Mouse (Mus musculus) MEL (cell line): ENCODE results near the gene Gtf3a. TPM values are rescaled to one million over a fixed set of nuclear protein-coding genes. Genes with fewer than 3 reads are reported as not detected.

Source experiments
- DNase-seq: peaks from one replicate; pipeline ENCODE4 v3.0.0; 2011; ENCODE audit warnings: low read depth, low spot score
- H3K27ac ChIP-seq: 2 replicates; pipeline ENCODE4 v1.5.1; 2012; ENCODE audit warnings: low read depth, mild to moderate bottlenecking, control low read depth, low read length, moderate library complexity; ENCODE audit not compliant: control insufficient read depth
- H3K27me3 ChIP-seq, 2 experiments: fragments of 150-350 bp in 1 of 2; sonication (generic) in 1 of 2; 2 replicates each; pipeline ENCODE4 v1.6.1; 2012; ENCODE audit warnings: low read length in 2 of 2, mild to moderate bottlenecking in 2 of 2, improper control_type of control experiment in 1 of 2, moderate library complexity in 1 of 2; ENCODE audit not compliant: insufficient read depth in 2 of 2, control insufficient read depth in 1 of 2
- H3K36me3 ChIP-seq, 2 experiments: 2 replicates each; pipeline ENCODE4 v1.6.1; 2012 to 2014; ENCODE audit warnings: low read length in 2 of 2, improper control_type of control experiment in 1 of 2, inconsistent platforms in 1 of 2, mild to moderate bottlenecking in 1 of 2; ENCODE audit not compliant: insufficient read depth in 2 of 2, control insufficient read depth in 1 of 2
- H3K4me1 ChIP-seq, 2 experiments: fragments of 150-350 bp in 1 of 2; sonication (generic) in 1 of 2; 2 replicates each; pipeline ENCODE4 v1.6.1; 2012; ENCODE audit warnings: low read length in 2 of 2, improper control_type of control experiment in 1 of 2, mild to moderate bottlenecking in 1 of 2; ENCODE audit not compliant: insufficient read depth in 2 of 2, control insufficient read depth in 1 of 2
- H3K4me3 ChIP-seq, 2 experiments: fragments of 150-350 bp in 1 of 2; sonication (generic) in 1 of 2; 2 replicates each; pipeline ENCODE4 v1.5.1; 2012; ENCODE audit warnings: low read depth in 2 of 2, low read length in 2 of 2, mild to moderate bottlenecking in 2 of 2, moderate library complexity in 2 of 2, control low read depth in 1 of 2, improper control_type of control experiment in 1 of 2; ENCODE audit not compliant: control insufficient read depth in 1 of 2, insufficient read depth in 1 of 2
- H3K79me2 ChIP-seq: 2 replicates; pipeline ENCODE4 v1.6.1; 2012; ENCODE audit warnings: mild to moderate bottlenecking, low read length, moderate library complexity; ENCODE audit not compliant: control insufficient read depth, poor library complexity, insufficient read depth
- H3K9ac ChIP-seq: 2 replicates; pipeline ENCODE4 v1.6.1; 2012; ENCODE audit warnings: low read depth, mild to moderate bottlenecking, control low read depth, low read length, moderate library complexity; ENCODE audit not compliant: control insufficient read depth, poor library complexity, severe bottlenecking
- H3K9me3 ChIP-seq: fragments of 150-350 bp; sonication (generic); replicated peaks from 2 replicates; pipeline ENCODE4 v1.6.1; 2012; ENCODE audit warnings: mild to moderate bottlenecking, low read length, improper control_type of control experiment, moderate library complexity; ENCODE audit not compliant: insufficient read depth
- BHLHE40 ChIP-seq: IDR thresholded peaks from 2 replicates; pipeline ENCODE4 v1.6.1; 2012; ENCODE audit warnings: low read depth, mild to moderate bottlenecking, inconsistent platforms, low read length, improper control_type of control experiment, borderline replicate concordance
- CHD1 ChIP-seq: IDR thresholded peaks from 2 replicates; pipeline ENCODE4 v1.6.1; 2012; ENCODE audit warnings: low read depth, mild to moderate bottlenecking, inconsistent platforms, low read length, improper control_type of control experiment
- CHD2 ChIP-seq: IDR thresholded peaks from 2 replicates; pipeline ENCODE4 v1.6.1; 2011; ENCODE audit warnings: low read length, improper control_type of control experiment
- CTCF ChIP-seq, 3 experiments: IDR thresholded peaks in 2 of 3; conservative IDR thresholded peaks in 1 of 3; 2 replicates each; pipeline ENCODE4 v1.5.1; 2011 to 2012; ENCODE audit warnings: low read length in 3 of 3, low read depth in 2 of 3, mild to moderate bottlenecking in 2 of 3, improper control_type of control experiment in 1 of 3, inconsistent platforms in 1 of 3, mixed read lengths in 1 of 3, moderate library complexity in 1 of 3; ENCODE audit not compliant: control insufficient read depth in 1 of 3, insufficient read depth in 1 of 3, poor library complexity in 1 of 3, severe bottlenecking in 1 of 3
- E2F4 ChIP-seq: IDR thresholded peaks from 2 replicates; pipeline ENCODE4 v1.6.1; 2011; ENCODE audit warnings: low read depth, low read length, improper control_type of control experiment, borderline replicate concordance
- ELF1 ChIP-seq: IDR thresholded peaks from 2 replicates; pipeline ENCODE4 v1.6.1; 2014; ENCODE audit warnings: low read depth, mild to moderate bottlenecking, inconsistent platforms, low read length, improper control_type of control experiment, moderate library complexity
- MAX ChIP-seq: IDR thresholded peaks from 2 replicates; pipeline ENCODE4 v1.6.1; 2011; ENCODE audit warnings: low read length, improper control_type of control experiment
- MEF2A ChIP-seq: IDR thresholded peaks from 2 replicates; pipeline ENCODE4 v1.6.1; 2014; ENCODE audit warnings: low read depth, mild to moderate bottlenecking, inconsistent platforms, low read length, improper control_type of control experiment; ENCODE audit not compliant: poor library complexity, insufficient replicate concordance, severe bottlenecking; ENCODE audit errors: extremely low read depth
- MXI1 ChIP-seq: IDR thresholded peaks from 2 replicates; pipeline ENCODE4 v1.6.1; 2011; ENCODE audit warnings: mild to moderate bottlenecking, low read depth, low read length, improper control_type of control experiment
- MYB ChIP-seq: IDR thresholded peaks from 2 replicates; pipeline ENCODE4 v1.6.1; 2011; ENCODE audit warnings: mild to moderate bottlenecking, low read depth, low read length, improper control_type of control experiment
- MYC ChIP-seq: IDR thresholded peaks from 2 replicates; pipeline ENCODE4 v1.6.1; 2011; ENCODE audit warnings: low read depth, mild to moderate bottlenecking, low read length, improper control_type of control experiment, moderate library complexity
- RCOR1 ChIP-seq: IDR thresholded peaks from 2 replicates; pipeline ENCODE4 v1.6.1; 2012; ENCODE audit warnings: low read depth, mild to moderate bottlenecking, inconsistent platforms, low read length, improper control_type of control experiment
- SIN3A ChIP-seq: IDR thresholded peaks from 2 replicates; pipeline ENCODE4 v1.6.1; 2012; ENCODE audit warnings: low read length, improper control_type of control experiment, inconsistent platforms
- SMC3 ChIP-seq: IDR thresholded peaks from 2 replicates; pipeline ENCODE4 v1.6.1; 2011; ENCODE audit warnings: low read depth, low read length, improper control_type of control experiment
- TBP ChIP-seq: IDR thresholded peaks from 2 replicates; pipeline ENCODE4 v1.8.0; 2011; ENCODE audit warnings: low read depth, low read length, improper control_type of control experiment
- UBTF ChIP-seq: IDR thresholded peaks from 2 replicates; pipeline ENCODE4 v1.6.1; 2012; ENCODE audit warnings: low read depth, mild to moderate bottlenecking, inconsistent platforms, low read length, improper control_type of control experiment, moderate library complexity, borderline replicate concordance; ENCODE audit not compliant: insufficient read depth
- USF1 ChIP-seq: IDR thresholded peaks from 2 replicates; pipeline ENCODE4 v1.6.1; 2014; ENCODE audit warnings: low read depth, mild to moderate bottlenecking, inconsistent platforms, low read length, improper control_type of control experiment, moderate library complexity
- ZC3H11A ChIP-seq: IDR thresholded peaks from 2 replicates; pipeline ENCODE4 v1.6.1; 2012; ENCODE audit warnings: low read depth, mild to moderate bottlenecking, inconsistent platforms, low read length, improper control_type of control experiment
- ZMIZ1 ChIP-seq: IDR thresholded peaks from 2 replicates; pipeline ENCODE4 v1.6.1; 2012; ENCODE audit warnings: low read depth, mild to moderate bottlenecking, inconsistent platforms, low read length, improper control_type of control experiment, moderate library complexity
- polyA plus RNA-seq, 2 experiments: library from polyadenylated mRNA; stranded (reverse) in 1 of 2; unstranded in 1 of 2; fragments of >175 nt in 1 of 2; fragments of >200 nt in 1 of 2; gene quantifications; 2 replicates each; pipeline versions ENCODE4 v1.2.1 to v1.2.4; 2012; ENCODE audit warnings: low replicate concordance in 2 of 2, low read depth in 1 of 2; ENCODE audit not compliant: insufficient read length in 2 of 2, insufficient read depth in 1 of 2, missing spikeins in 1 of 2
- total RNA-seq: library from RNA; depleted of rRNA; stranded (reverse); fragments of 300-350 nt; gene quantifications from 2 replicates; pipeline ENCODE4 v1.2.3, GENCODE M21; 2012

The Gtf3a gene
- total and polyA plus RNA-seq, 3 experiments, result 173 to 204 TPM; not detected in 1

DNA sequence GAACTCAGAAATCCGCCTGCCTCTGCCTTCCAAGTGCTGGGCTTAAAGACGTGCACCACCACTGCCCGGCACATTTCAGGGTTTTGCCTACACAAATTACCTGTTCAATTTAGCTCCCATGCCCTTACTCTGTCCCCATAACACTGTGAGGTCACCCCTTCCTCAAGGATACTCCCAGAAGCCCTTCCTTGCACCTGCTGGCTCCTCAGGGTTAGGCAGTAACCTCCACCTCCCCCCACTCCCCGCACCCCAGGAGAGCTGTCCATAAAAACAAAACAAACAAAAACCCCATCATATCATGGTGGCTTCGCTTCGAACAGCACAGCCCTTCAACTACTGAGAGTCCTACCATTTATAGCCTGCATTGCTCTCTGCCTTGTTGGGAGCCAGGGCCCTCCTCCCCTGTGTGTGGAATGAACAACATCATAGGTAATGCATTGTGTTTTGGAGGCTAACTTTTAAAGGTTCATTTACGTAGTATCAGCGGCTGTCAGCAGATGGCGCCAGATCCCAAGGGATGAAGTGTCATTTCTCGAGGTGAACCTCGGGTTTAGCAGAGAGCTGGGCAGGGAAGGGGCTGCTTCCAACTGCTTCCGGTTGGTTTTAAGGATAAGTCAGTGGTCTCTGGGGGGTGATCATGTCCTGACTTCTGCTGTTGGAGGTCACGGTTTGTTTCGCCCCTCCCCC is 42.8 kb upstream of the Gtf3a start (continued):
- TF ChIP-seq MEF2A (no peak), ZMIZ1 (no peak)
- TF ChIP-seq, all 39 proteins: peak for 10

DNA sequence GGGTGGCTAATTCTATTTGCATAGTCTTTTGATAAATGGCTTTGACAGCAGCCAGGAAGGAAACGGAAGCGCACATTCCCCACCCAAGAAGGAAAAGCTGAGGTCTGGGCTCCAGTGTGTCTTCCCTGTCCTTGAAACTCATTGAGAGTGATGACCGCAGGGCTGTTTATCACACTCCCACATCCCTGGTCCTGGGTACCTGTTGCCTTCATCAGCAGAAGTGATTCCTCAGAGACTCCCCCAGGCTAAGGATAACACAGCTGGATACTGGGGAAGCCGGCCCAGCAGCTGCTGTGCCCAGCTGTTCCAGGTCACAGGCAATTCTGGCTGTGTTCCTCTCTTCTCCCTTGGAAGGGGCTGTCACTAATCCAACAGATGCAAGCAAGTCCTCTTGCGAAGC is 40.9 kb upstream of the Gtf3a start:
- Histone ChIP-seq H3K9me3 (no peaks in the 10 kb centered on the region), H3K9ac (no peak overlapping the region), H3K27ac (no peak overlapping the region), H3K4me1 (no peaks in the 10 kb centered on the region), H3K27me3 (no peaks in the 10 kb centered on the region), H3K79me2 (no peaks in the 10 kb centered on the region), H3K36me3 (0 out of 4 replicates have a peak, but pooled peaks cover 0 to 4% of the 10 kb centered on the region in 2 experiments), H3K4me3 (no peak overlapping the region)
- TF ChIP-seq SMC3 (no peak), MXI1 (no peak), TBP (no peak), ELF1 (no peak), CHD2 (no peak), BHLHE40 (no peak), CTCF (IDR thresholded peaks at IDR 0.05 in 2 of 3, conservative IDR thresholded peaks at IDR 0.05 in 1 of 3; ENCODE audit: control insufficient read depth in 1 of 3, insufficient read depth in 1 of 3, low read depth in 2 of 3, low read length in 3 of 3, poor library complexity in 1 of 3, severe bottlenecking in 1 of 3) (no peak), MAX (no peak), MYB (no peak), USF1 (no peak), RCOR1 (no peak), SIN3A (no peak), CHD1 (no peak), E2F4 (no peak), MYC (no peak), ZC3H11A (no peak), UBTF (no peak)
- DNase-seq, result no peak

DNA sequence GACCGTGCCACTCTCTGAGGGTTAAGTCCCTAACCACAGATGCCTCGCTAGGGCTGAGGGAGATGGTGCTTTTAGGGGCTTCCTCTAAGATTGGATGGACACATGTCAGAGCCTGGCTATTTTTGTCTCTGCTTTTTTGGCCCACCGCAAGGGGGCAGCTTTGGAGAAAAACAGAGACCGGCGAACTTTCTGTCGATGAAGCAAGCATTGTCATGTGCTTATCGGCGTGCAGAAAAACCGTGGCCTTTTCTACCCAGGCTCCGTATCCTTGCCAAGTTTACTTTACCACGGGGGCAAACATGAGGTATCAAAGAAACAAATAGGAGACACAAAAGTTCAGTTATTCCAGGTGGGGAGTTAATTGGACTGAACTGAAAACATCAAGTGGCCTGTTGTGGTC is 39.8 kb upstream of the Gtf3a start:
- Histone ChIP-seq H3K4me1 (no peaks in the 10 kb centered on the region), H3K27ac (no peak overlapping the region), H3K79me2 (no peaks in the 10 kb centered on the region), H3K27me3 (no peaks in the 10 kb centered on the region), H3K9ac (no peak overlapping the region), H3K9me3 (no peaks in the 10 kb centered on the region)
- peak; percentile 24 for TF ChIP-seq SMC3
- no peak for TF ChIP-seq TBP
- no peak for TF ChIP-seq UBTF
- peak in 2 of 3 experiments; percentile 29 to 33; a peak in 2 of 6 replicates for TF ChIP-seq CTCF (IDR thresholded peaks at IDR 0.05 in 2 of 3, conservative IDR thresholded peaks at IDR 0.05 in 1 of 3; ENCODE audit: control insufficient read depth in 1 of 3, insufficient read depth in 1 of 3, low read depth in 2 of 3, low read length in 3 of 3, poor library complexity in 1 of 3, severe bottlenecking in 1 of 3)
- TF ChIP-seq, all 39 proteins: peak for 2
- Histone ChIP-seq H3K36me3 (0 out of 4 replicates have a peak, but pooled peaks cover 0 to 4% of the 10 kb centered on the region in 2 experiments), H3K4me3 (no peak overlapping the region)
- no peak for DNase-seq
